Mouse (Mus musculus): ENCODE data around the gene Tmem167b. TPM values are rescaled to one million over a fixed set of nuclear protein-coding genes. Genes with fewer than 3 reads are reported as not detected.
A peak's percentile ranks its signal among the peaks of the same experiment; 100 is the strongest.

Tmem167b gene
- total RNA-seq, 2 experiments from 2014 or later: 13.0 to 15.1 TPM

DNA sequence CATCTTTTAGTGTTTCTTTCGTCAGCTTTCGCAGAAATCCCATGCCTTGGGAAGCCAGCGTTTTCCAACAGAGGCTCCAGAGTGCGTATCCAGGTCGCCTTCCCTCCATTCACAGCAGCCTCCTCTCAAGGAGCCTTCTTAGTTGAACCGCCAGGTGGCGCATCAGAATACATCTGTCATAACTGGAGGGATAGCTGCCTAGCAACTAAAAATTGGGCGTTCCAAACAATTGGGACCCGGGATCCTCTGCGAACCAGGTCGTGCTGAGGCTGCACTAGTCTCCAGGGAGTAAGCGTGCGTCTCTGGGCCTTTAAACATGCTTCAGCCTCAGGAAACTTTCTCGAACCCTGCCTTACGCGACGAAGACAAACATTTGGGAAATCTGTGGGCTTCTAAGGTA lies 25.0 kb downstream of the Tmem167b start:
- DNase-seq: peak; percentile 69

DNA sequence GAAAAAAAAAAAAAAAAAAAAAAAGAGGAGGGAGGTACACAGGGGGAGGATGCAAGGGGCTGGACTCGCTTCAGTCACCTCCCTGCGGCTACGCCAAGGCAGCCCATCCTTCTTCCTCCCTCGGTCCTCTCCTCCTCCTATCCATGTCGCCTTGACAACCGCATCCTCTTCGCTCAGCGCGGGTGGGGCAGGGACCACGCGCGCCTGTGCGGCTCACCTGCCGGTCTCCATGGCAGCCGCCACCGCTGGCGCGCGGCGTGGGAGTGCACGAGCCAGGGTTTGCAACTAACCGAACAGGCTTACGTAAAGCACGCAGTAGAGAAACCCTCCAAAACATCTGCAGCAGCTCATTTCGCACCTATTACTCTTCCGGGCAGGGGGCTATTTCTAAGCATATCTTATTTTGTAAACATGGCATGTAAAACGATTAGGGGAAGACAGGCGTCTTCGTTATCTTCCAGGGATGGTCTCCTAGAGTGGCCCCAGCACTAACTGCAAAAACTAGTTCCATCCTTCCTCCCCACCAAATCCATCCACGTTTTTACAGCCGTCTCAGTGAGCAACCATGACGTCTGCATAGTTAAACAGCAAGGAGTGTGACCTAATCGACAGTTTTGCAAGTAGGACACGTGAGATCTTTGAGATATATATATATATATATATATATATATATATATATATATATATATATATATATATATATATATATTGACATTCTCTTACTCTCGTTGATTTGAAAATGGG lies 25.6 kb downstream of the Tmem167b start, which contains the start of gene 5330417C22Rik:
Gene 5330417C22Rik (minus strand): TSS at position 20 of the 744 bp plus-strand sequence.
- no peak for DNase-seq

DNA sequence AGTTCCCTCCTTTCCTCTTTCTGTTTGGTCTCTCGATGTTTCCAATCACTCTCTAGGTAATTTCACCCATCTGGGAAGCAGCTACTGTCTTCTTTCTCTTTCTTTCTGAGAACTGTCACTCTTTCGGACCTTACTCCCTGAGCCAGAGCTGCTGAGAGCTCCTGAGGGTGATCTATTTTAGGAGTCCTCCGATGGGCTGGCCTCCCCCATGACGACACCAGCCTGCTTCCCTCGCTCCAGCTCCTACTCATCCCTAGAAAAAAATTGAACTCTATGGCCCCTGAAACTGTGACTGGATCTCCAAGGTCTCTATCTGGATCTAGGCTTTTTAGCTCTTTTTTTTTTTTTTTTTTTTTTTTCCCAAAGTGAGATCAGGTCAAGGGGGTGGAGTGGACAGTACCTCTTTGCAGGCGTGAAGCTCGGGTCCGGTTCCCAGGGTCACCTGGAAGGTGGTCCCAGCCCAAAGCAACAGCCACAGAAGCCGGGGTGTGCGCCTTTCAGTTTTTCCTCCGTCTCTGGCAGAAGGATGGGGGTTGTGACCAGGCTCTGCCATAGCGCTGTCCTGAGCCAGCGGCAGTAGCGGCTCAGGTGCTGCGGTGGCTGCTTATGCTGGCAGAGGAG lies 26.3 kb downstream of the Tmem167b start:
- no peak for DNase-seq

DNA sequence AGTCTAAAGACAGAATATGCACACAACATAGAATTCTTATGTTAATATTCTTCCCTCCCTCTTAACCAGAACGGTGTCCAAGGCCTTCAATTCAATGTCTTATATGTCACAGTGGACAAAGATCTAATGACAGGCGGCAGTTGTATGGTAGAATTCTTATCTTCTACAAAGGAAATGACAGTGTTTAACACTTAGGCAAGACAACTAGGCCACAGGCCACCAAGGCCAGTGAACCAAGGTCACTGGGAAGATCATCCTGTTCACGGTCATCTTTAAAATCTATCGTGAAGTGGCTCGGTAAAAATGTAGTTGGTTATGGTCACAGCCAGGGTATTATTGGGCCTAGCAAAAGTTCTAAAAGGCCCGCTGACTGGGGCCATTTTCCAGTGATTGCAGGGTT lies 28.3 kb downstream of the Tmem167b start, which contains the start of gene 1700013F07Rik:
Gene 1700013F07Rik (plus strand): TSS at position 200 of the 400 bp plus-strand sequence.
- DNase-seq: no peak

DNA sequence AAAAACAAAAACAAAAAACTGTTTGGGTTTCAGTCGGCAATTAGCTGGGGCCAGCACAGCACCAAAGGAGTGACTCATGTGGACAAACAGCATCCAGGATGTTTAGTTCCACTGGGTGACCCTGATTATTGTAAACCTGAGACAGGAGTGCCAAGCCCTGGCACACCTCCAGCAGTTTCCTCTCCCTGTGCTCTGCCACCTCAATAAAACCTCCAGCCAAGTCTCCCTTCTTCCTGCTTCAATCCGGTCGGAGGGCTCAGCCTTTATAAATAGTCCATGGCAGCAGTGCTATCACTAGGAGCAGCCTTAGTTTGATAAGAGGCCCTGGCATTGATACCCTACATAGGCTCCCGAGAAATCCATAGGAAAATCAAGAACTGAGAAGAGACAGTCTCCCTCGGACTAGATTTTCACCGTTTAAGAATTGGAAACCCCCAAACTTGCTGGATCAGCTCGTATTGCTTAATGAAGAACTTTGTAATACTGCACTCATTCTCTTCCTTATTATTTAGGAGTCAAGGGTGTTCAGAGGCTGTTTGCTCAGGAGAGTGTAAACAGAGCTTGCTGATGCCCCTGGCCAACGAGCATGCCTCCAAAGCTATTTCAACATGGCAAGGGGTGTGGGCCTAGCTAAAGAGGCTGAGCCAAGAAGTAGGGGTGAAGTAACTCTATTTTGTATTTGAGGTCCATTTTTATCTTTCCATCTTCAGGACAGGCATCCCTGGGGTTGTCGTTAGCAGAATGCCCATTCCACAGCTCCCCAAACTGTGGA lies 29.0 kb downstream of the Tmem167b start:
- DNase-seq: no peak

DNA sequence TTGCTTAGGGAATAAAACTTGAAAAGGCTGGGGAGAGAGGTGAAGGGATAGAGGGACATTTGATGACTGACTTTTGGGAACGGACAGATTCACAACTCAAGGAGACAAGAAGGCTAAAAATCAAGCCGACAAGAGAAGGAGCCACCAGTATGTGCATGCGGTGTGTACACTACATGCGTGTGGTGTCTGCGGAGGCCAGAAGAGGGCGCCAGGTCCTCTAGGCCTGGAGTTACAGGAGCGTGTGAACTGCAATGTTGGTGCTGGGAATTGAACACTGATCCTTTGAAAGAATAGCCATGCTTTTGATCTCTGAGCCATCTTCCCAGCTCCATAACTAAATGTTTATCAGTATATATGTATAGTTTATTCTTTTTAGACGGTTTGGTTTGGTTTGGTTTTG lies 33.8 kb downstream of the Tmem167b start:
- no peak for DNase-seq

DNA sequence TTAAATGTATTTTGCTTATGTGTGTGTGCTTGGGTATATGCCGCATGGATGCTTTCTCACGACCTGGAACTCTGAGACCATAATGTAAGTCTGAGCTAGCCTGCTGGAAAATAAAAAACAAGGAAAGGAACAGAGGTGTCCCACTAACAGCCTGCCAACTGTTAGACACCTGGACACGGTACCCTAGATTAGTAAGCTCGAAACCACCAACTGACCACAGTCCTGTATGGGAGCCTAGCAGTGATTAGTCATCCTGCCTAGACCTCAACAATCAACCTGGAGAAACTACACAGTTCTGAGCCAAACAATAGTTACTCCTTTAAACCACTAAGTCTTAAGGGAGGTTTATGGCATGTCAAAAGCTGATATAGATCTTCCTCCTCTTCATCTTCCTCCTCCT lies 38.9 kb downstream of the Tmem167b start:
- no peak for DNase-seq

DNA sequence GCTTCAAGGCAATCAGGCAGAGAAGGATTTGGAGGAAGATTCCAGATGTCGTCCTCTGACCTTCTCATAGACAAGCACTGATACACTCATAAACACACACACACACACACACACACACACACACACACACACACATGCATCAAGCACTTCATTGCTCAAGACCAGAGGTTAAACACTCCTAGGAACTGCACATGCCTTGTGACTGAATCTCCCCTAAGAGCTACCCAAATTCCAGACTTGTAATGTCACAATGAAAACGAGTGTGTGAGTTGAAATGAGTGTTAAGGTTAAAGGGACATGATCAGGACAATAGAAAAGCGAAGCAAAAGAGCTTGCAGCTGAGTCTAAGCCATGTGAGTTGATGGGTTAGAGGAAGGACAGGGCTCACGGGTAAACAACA lies 44.0 kb downstream of the Tmem167b start:
- DNase-seq: no peak

DNA sequence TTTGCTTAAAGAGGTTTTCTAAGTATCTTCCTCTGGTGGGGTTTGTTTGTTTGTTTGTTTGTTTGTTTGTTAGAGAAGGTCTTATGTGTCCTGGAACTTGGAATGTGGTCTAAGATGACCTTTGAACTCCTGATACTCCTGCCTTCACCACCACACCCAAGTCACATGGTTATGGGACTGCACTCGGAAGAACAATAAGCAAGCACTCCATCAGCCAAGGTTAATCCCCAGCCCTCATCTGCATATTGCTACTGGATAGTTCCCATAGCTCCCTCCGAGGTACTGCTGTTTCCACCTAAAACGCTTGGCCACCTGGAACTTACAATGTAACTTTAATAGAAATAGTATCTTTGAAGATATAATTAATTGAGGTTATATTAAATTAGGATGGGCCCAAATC lies 48.8 kb downstream of the Tmem167b start:
- no peak for DNase-seq

DNA sequence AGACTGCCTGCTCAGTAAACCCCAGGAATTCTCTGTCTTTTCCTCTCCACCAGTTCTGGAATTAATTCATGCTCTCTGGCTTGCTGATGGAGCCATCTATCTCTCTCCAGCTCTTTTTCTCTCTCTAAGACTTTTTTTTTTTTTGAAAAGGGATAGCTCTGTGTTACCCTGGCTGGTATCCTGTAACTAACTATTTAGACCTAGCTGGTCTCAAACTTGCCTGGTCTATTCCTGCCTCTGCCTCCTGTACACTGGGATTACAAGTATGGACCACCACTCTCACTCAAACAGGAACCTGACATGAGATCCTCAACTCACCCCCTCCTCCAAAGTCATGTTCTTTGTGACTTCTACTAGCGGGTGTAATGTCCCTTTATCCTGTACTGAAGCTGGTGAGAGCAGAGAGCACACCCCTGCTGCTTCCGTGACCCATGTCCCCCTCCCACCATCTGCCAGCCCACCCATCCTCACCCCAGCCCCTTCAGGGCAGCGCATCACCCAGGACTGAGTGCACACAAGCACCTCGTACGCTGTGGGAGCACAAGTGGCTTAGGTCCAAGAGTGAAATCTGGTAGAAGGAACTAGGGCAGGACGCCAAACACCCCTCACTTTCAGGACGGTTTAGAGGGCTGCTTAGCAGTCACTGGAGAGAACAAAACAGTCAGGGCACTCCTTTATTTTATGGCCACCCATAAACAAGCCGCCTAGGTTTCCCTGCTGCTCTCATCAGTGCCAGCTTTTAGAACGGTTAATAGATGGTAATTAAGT lies 51.4 kb downstream of the Tmem167b start:
- no peak for DNase-seq

DNA sequence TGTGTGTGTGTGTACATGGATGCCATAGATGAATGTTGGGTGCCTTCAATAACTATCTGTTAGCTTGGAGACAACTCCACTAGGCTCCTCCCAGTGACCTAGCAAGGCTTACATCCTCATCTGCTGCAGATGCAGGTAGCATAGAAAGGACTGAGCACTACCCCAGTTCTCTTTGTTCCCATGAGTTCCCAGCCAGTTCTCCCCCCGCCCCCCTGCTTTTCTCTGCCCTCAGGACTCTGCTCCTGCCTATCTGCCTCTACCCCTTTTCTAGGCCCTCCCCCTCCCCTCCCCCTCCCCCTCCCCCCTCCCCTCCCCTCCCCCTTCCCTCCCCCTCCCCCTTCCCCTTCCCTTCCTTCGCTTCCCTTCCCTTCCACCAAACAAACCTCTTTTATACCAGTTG lies 52.1 kb downstream of the Tmem167b start:
- no peak for DNase-seq

DNA sequence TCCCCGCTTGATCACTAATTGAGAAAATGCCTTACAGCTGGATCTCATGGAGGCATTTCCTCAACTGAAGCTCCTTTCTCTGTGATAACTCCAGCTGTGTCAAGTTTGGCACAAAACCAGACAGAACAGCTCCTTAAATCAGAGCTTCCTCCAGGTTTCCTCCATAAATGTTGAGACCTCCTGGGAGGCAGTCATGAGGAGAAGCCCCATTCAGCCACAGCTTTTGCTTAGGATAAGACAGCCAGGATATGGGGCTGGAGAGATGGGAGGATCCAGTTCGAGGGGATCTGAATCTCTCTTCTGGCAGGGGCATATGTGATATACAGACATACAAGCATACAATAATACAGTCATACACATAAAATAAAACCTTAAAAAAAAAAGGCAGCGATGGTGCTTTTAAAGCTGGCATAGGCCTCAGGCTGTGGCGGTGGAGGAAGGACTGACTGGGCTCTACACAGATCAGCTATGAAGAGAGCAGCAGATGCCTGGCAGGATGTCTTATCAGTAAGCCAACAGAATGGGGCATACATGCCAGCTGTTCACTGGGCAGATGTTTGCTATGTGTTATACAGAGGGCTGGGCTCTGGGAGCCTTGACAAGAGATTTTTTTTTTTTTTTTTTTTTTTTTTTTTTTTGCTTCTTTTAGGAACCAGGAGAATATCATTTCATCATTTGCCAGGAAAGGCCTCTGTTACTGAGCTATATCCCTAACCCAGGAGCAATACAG lies 53.4 kb downstream of the Tmem167b start:
- no peak for DNase-seq

Small RNAs within 50 kb of the gene (microRNA-seq; reads per million reads assigned to microRNA genes)
- 0 reads per million in 2 experiments for gene Gm22860 (ENCODE audit: borderline replicate concordance in 2 of 2)

Other genes with a start within 250 kb of the Tmem167b start
- not detected for gene Mybphl, start 197.6 kb downstream of the Tmem167b start, total RNA-seq (2021)
- under 1 TPM in 1 of 2 experiments, not detected in 1; 0.32 TPM for gene Psrc1, start 178.6 kb downstream of the Tmem167b start, total RNA-seq (2021)
- 1 to 10 TPM; 4.8 to 5.9 TPM for gene Celsr2, start 146.9 kb downstream of the Tmem167b start, total RNA-seq (2021)
- gene Sars, start 117.3 kb downstream of the Tmem167b start, total RNA-seq (2021): 100 to 1,000 TPM; 105 to 114 TPM
- not detected for gene 1700013F07Rik, start 28.3 kb downstream of the Tmem167b start, total RNA-seq (2021)
- gene 5330417C22Rik, start 25.9 kb downstream of the Tmem167b start, total RNA-seq (2021): not detected
- gene Taf13, start 9.2 kb upstream of the Tmem167b start, total RNA-seq (2021): 10 to 100 TPM; 17.6 to 18.3 TPM
- gene Wdr47, start 28.8 kb upstream of the Tmem167b start, total RNA-seq (2021): 1 to 10 TPM; 3.0 to 6.4 TPM
- gene Clcc1, start 91.4 kb upstream of the Tmem167b start, total RNA-seq (2021): 10 to 100 TPM; 32.0 to 32.5 TPM
- gene Gpsm2, start 159.8 kb upstream of the Tmem167b start, total RNA-seq (2021): 1 to 10 TPM; 4.4 to 4.7 TPM
- gene Aknad1, start 177.2 kb upstream of the Tmem167b start, total RNA-seq (2021): under 1 TPM; 0.19 to 0.20 TPM